Mouse (Mus musculus) adrenal gland, adult 8-10 months (tissue): Measurements from ENCODE around the gene Bach2. TPM values are rescaled to one million over a fixed set of nuclear protein-coding genes. Genes with fewer than 3 reads are reported as not detected.

Source experiments
- DNase-seq: peaks from one replicate; pipeline ENCODE4 v3.0.0; 2022
- total RNA-seq, 4 experiments: library from RNA; stranded (reverse); gene quantifications; 2 replicates each; pipeline ENCODE4 v1.2.4; 2022

Bach2 gene
- 1 to 10 TPM; 2.8 to 3.3 (median 3.0) TPM for total RNA-seq

DNA sequence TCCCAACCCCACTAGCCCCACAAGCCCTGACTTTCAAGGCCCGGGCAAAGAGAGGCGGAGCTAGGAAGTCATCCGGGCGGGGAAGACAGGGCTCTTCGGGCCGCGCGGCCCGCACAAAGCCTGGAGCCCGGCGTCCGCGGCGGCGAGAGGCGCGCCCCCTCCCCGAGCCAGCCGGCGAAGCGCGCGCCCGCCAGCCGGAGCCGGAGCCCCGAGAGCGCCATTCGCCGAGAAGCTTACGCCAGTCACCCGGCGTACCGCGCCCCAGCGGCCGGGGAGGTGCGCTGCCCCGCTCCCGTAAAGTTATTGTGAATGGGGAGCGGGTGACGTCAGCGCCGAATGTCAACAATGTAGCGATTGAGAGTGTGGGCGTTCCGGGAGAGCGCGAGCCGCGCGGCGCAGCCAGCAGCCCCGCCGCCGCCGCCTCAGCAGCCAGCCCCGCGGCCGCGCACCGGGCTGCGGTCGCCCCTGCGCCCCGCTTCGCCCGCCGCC lies at the start of gene Bach2:
TSS of gene Bach2 (plus strand) at position 439 of the 489 bp plus-strand sequence.
- peak; percentile 79 for DNase-seq

GRCm38 (mm10) chr4:32189416-32190036 lies 49.1 kb upstream of the Bach2 start:
- DNase-seq: no peak

DNA sequence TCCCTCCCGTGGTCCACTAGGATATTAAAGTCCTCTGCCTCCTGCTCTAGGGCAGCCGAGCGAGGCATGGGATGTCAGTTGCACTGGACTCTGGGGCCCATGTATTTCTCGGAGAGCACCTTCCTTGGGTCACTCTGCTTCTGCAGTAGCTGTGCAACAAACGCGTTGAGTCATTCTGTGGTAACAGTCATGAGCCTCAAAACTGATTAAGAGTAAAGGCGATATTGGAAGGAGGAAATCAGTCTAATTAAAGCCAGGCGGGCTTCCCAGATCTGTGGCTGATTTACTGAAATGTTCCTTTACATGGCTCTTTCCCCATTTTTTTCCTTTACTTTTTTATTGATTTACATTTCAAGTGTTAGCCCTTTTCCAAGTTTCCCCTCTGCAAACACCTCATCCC lies 48.1 kb upstream of the Bach2 start:
- no peak for DNase-seq

DNA sequence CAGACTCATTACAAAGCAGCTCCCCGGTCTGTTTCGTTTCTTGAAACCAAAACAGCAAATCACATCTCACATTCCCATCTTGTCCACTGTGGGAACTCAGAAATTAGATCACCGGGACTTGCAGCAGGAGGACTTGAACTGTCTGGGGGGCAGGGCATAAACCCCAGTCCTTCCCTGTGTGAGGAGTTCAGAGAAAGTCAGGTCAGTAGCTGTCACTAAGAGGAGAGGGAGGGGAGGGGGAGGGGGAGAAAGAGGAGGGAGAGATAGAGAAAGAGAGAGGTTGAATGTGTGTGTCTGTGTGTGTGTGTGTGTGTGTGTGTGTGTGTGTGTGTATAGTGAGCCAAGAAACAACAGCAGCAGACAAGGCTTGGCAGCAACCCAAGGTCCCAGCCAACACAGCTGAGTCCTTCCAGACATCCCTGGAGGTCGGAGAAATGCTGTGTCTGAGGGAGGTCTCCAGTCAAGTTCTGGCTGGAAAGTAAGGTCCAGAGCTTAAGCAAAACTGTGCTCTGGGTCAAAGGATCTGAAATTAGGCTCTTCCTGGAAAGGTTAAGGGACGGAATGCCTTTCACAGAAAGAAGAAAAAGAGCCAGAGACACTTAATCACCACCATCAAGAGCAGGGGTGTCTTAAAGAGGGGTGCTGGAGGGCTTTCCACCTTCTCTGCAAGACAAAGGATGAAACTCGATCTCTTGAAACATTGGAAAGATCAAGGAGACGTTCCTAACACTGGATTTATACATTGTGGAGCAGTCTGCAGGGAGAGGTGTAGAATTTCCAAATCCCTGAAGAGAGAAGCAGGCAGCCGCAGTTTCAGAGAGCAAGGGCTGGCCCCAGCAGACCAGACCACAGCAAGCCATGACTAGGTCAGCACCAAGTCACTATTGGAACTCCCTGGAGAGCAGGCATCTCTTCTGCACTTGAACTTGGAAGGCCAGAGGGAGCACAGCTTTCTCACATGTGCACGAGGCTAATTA lies 42.4 kb upstream of the Bach2 start:
- DNase-seq: peak; percentile 55

GRCm38 (mm10) chr4:32198031-32198430 lies 40.6 kb upstream of the Bach2 start:
- no peak for DNase-seq

GRCm38 (mm10) chr4:32198589-32198988 lies 40.0 kb upstream of the Bach2 start:
- DNase-seq: no peak

DNA sequence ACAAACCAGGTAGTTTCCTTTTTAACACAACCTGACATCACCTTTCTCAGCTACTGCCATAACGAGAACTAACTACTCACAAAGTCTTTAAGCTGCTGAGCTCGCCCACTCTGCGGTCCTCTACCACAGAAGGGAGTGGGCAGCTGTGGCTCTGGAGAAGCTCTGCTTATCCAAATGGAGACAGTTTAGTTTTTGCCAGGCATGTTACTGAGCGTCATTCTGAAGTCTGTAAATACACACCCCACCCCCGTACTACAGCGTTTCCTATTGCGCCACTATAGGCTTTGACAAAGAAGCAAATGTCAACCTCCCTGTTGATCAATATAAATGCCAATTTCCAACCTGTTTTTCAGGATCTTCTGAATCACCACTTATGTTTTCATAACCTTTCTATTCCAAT lies 39.4 kb upstream of the Bach2 start:
- DNase-seq: no peak

- no peak for DNase-seq
These were observed 37.5 kb upstream of the Bach2 start for GRCm38 (mm10) chr4:32201114-32201513.

GRCm38 (mm10) chr4:32202362-32202761 lies 36.2 kb upstream of the Bach2 start:
- DNase-seq: no peak

- DNase-seq: no peak
These were observed 33.8 kb upstream of the Bach2 start for GRCm38 (mm10) chr4:32204819-32205218.

DNA sequence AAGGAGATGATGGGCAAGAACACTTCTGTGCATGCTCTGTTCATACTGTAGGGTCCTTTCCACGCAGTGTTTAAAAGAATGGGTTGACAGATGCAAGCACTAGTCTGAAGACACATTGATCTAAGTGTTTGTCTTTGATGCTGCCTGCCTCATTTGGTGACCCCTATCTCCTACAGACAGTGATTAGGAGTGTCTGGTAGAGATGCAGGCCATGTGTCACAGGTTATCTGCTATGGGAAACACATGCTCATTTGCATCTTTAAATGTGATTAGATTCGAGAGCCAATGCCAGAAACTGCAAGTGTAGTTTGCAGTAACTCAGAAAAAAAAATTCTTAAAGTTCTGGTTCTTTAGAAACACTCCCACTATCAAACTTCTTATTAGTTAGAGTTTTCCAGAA lies 32.8 kb upstream of the Bach2 start:
- DNase-seq: no peak

GRCm38 (mm10) chr4:32209995-32210394 lies 28.6 kb upstream of the Bach2 start:
- no peak for DNase-seq

- DNase-seq: no peak
These were observed 28.0 kb upstream of the Bach2 start for GRCm38 (mm10) chr4:32210424-32211184.

DNA sequence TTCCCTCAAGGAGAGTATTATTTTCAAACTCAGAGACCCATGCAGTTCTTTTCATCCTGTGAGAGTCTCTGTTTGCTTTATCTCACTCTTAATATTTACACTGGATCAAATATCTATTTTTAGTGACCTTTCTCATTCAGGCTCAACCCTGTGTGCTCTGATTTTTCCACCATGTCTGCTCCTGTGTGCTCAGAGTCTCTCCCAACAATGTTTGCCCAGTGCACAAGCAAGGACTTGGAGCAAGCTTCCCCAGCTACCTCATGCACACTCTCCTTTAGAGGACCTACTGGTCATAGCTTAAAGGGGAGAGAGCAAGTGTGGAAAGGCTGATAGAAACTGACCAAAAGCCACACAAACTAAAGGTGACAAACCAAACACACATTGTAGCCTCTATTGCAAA lies 26.0 kb upstream of the Bach2 start:
- no peak for DNase-seq

- DNase-seq: no peak
These were observed 22.1 kb upstream of the Bach2 start for GRCm38 (mm10) chr4:32216466-32216865.

- no peak for DNase-seq
These were observed 21.6 kb upstream of the Bach2 start for GRCm38 (mm10) chr4:32217016-32217415.

- no peak for DNase-seq
These were observed 21.0 kb upstream of the Bach2 start for GRCm38 (mm10) chr4:32217593-32217992.

DNA sequence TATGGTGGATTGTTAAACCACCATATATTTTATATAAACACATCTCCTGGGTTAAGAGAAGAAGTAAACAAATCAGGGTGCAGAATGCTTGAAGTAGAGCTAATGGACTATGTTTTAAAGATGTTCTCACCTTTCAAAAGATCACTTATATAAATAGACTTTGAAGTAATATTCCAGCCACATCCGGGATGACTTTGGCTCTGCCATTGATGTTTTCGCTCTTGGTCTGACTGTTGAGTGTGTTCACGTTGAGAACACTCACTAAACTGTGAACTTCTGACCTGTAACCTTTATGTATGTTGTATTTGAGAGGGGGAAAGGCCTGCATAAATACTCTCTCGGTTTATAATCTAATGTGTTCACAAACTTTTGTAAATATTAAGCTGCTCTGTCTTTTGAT lies 20.2 kb upstream of the Bach2 start:
- no peak for DNase-seq

DNA sequence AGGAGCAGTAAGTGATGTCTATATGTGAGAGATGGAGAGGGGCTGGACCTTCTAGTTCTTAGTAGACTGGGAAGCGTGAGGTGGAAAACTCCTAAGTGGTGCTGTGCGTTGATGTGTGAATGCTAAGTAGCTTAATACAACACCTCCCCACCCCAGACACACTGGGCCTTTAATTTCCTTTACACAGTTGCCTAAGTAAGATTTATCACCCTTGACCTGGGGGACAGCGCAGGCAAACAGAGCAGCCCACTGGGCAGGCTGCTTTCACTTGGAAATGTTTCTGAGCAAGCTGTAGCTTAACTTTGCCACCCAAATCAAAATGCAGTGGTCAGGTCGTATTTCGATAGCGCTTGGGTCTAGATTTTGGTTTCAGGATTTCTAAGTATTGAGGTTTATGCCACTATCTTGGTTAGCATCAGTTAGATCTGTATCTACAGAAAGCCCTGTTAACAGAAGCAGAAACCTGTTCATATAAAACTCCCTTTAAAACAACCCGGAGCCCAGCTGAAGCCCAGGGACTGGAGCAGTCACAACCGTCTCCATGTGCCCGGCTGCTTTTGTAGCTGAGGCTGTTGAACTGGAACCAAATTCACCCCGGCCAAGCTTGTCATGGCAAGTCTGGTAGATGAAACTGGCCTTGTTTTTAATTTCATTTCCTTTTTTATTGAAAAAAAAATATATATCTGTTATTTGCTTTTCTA lies 19.0 kb upstream of the Bach2 start:
- DNase-seq: no peak

- no peak for DNase-seq
These were observed 18.5 kb upstream of the Bach2 start for GRCm38 (mm10) chr4:32220129-32220491.

- no peak for DNase-seq
These were observed 17.6 kb upstream of the Bach2 start for GRCm38 (mm10) chr4:32220961-32221360.

- DNase-seq: no peak
These were observed 15.0 kb upstream of the Bach2 start for GRCm38 (mm10) chr4:32223563-32223962.
